Mouse (Mus musculus): ENCODE measurements around the gene Itgav. TPM values are rescaled to one million over a fixed set of nuclear protein-coding genes. Genes with fewer than 3 reads are reported as not detected.
"Not testable (repeated sequence)": the region's sequence is repeated elsewhere in the genome, so short reads cannot be mapped to it uniquely, and the experiment has no call there.

Itgav gene
- total RNA-seq, 1 experiment: 92.6 TPM

DNA sequence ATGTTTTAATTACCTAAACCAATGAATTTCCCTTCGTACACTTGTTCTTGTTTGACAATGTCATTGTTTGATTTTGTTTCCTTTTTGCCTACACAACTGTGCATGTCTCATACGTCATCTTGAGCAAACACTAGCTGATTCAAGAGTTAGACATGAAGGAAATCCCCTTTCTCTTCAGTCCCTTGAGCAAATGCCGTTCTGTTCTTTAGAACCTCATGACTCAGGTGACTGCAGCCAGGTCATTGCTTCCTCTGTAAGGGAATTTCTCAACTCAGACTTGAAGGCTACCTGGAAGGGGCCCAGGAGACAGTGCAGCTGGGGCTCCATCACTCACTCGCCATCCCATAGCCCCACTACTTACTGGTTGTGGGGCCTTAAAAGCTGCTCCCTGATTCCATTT lies 23.5 kb upstream of the Itgav start:
- TF ChIP-seq CHD2 (IDR thresholded peaks at IDR 0.05; ENCODE audit: low read depth, low read length): no peak
- TF ChIP-seq MAFK (IDR thresholded peaks at IDR 0.05; ENCODE audit: insufficient read depth, low read depth, low read length): no peak
- no peak for TF ChIP-seq ZNF384 (IDR thresholded peaks at IDR 0.05; ENCODE audit: low read depth, low read length)
- TF ChIP-seq HCFC1 (IDR thresholded peaks at IDR 0.05; ENCODE audit: borderline replicate concordance, insufficient read depth, low read length): no peak
- TF ChIP-seq ZC3H11A (IDR thresholded peaks at IDR 0.05; ENCODE audit: borderline replicate concordance, low read depth, low read length): no peak

DNA sequence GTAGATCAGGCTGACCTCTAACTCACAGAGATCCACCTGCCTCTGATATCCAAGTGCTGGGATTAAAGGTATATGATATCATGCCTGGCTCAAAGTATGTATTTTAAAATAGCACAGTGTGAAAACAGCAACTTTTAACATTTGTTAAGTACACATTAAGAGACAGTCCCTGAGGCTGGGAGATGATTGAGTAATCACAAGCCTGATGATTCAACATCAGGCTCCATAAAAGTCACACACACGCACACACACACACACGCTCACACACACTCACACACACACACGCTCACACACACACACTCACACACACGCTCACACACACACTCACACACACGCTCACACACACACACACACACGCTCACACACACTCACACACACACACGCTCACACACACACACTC lies 21.8 kb upstream of the Itgav start:
- H3K4me3 ChIP-seq (ENCODE audit: insufficient read depth in 1 of 2, low read depth in 1 of 2, low read length in 2 of 2, poor library complexity in 1 of 2, severe bottlenecking in 1 of 2): no peak overlapping the region
- no peaks in the 10 kb centered on the region for H3K9me3 ChIP-seq (ENCODE audit: control insufficient read depth, insufficient read depth, low read depth, low read length)
- H3K9ac ChIP-seq (ENCODE audit: insufficient read depth, low read depth, low read length, poor library complexity, severe bottlenecking): no peak overlapping the region
- no peaks in the 10 kb centered on the region for H3K36me3 ChIP-seq (ENCODE audit: control insufficient read depth, insufficient read depth, low read length, poor library complexity, severe bottlenecking)
- in situ Hi-C loops (cut with MboI; ENCODE audit: low sequenced_read_pairs in 2 of 2, unreplicated experiment in 2 of 2): no loop called here
- no peak for TF ChIP-seq ZC3H11A (IDR thresholded peaks at IDR 0.05; ENCODE audit: borderline replicate concordance, low read depth, low read length)
- no peak for TF ChIP-seq ZNF384 (IDR thresholded peaks at IDR 0.05; ENCODE audit: low read depth, low read length)
- no peak for TF ChIP-seq CHD2 (IDR thresholded peaks at IDR 0.05; ENCODE audit: low read depth, low read length)
- no peak for TF ChIP-seq MAFK (IDR thresholded peaks at IDR 0.05; ENCODE audit: insufficient read depth, low read depth, low read length)
- no peak for TF ChIP-seq HCFC1 (IDR thresholded peaks at IDR 0.05; ENCODE audit: borderline replicate concordance, insufficient read depth, low read length)
- no peak for DNase-seq (ENCODE audit: low read depth, low spot score)
- no peaks in the 10 kb centered on the region for H3K4me1 ChIP-seq (ENCODE audit: control insufficient read depth in 2 of 2, insufficient read depth in 2 of 2, low read length in 2 of 2, poor library complexity in 1 of 2)
- no peak overlapping the region for H3K27ac ChIP-seq (ENCODE audit: insufficient read depth, low read depth, low read length, poor library complexity, severe bottlenecking)

More for the DNA sequence above, 23.5 kb upstream of the Itgav start:
- Histone ChIP-seq H3K9ac (ENCODE audit: insufficient read depth, low read depth, low read length, poor library complexity, severe bottlenecking) (no peak overlapping the region), H3K36me3 (ENCODE audit: control insufficient read depth, insufficient read depth, low read length, poor library complexity, severe bottlenecking) (no peaks in the 10 kb centered on the region), H3K4me3 (ENCODE audit: insufficient read depth in 1 of 2, low read depth in 1 of 2, low read length in 2 of 2, poor library complexity in 1 of 2, severe bottlenecking in 1 of 2) (no peak overlapping the region), H3K9me3 (ENCODE audit: control insufficient read depth, insufficient read depth, low read depth, low read length) (no peaks in the 10 kb centered on the region), H3K4me1 (ENCODE audit: control insufficient read depth in 2 of 2, insufficient read depth in 2 of 2, low read length in 2 of 2, poor library complexity in 1 of 2) (no peaks in the 10 kb centered on the region), H3K27ac (ENCODE audit: insufficient read depth, low read depth, low read length, poor library complexity, severe bottlenecking) (no peak overlapping the region)
- no peak for DNase-seq (ENCODE audit: low read depth, low spot score)
- in situ Hi-C loops (cut with MboI; ENCODE audit: low sequenced_read_pairs in 2 of 2, unreplicated experiment in 2 of 2): no loop called here

GRCm38 (mm10) chr2:83705580-83706158 lies 18.5 kb upstream of the Itgav start:
- in situ Hi-C loops (cut with MboI; ENCODE audit: low sequenced_read_pairs in 2 of 2, unreplicated experiment in 2 of 2): no loop called here
- H3K4me3 ChIP-seq (ENCODE audit: insufficient read depth in 1 of 2, low read depth in 1 of 2, low read length in 2 of 2, poor library complexity in 1 of 2, severe bottlenecking in 1 of 2): no peak overlapping the region
- H3K9ac ChIP-seq (ENCODE audit: insufficient read depth, low read depth, low read length, poor library complexity, severe bottlenecking): no peak overlapping the region
- no peak for TF ChIP-seq HCFC1 (IDR thresholded peaks at IDR 0.05; ENCODE audit: borderline replicate concordance, insufficient read depth, low read length)
- TF ChIP-seq ZNF384 (IDR thresholded peaks at IDR 0.05; ENCODE audit: low read depth, low read length): no peak
- no peak for TF ChIP-seq ZC3H11A (IDR thresholded peaks at IDR 0.05; ENCODE audit: borderline replicate concordance, low read depth, low read length)
- TF ChIP-seq MAFK (IDR thresholded peaks at IDR 0.05; ENCODE audit: insufficient read depth, low read depth, low read length): no peak
- TF ChIP-seq CHD2 (IDR thresholded peaks at IDR 0.05; ENCODE audit: low read depth, low read length): no peak
- DNase-seq (ENCODE audit: low read depth, low spot score): no peak
- no peaks in the 10 kb centered on the region for H3K9me3 ChIP-seq (ENCODE audit: control insufficient read depth, insufficient read depth, low read depth, low read length)
- H3K36me3 ChIP-seq (ENCODE audit: control insufficient read depth, insufficient read depth, low read length, poor library complexity, severe bottlenecking): no peaks in the 10 kb centered on the region
- H3K4me1 ChIP-seq (ENCODE audit: control insufficient read depth in 2 of 2, insufficient read depth in 2 of 2, low read length in 2 of 2, poor library complexity in 1 of 2): peaks cover 0 to 6% of the 10 kb centered on the region in 2 experiments; a peak in 2 of 4 replicates
- H3K27ac ChIP-seq (ENCODE audit: insufficient read depth, low read depth, low read length, poor library complexity, severe bottlenecking): no peak overlapping the region

DNA sequence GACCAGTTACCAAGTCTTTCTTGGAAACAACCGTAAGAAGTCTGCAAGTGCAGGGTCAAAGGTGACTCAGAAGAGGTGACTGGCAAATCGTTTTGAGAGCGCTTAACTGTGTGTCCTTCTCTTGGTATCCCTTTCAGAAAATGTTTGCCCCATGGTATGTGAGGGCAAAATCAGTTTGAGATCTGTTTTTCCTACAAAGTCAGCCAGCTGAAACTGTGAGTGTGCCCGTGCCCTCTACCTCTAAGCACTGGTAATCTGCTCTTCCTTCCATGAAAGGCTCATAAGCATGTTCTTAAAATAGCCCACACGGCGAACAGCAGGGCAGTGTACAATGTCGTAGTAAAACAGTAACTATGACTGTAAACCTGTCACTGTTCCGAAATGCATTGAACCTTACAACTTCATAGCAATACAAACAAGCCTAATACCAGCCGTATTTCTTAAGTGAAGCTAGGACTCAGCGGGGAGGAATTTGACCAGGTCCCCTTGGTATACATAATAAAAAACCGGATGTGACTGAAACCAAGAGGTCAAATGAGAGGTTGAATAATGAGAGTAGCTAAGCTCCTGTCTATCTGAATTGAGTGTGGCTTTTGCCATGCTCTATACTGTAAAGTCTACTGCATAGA lies 14.2 kb upstream of the Itgav start:
- H3K27ac ChIP-seq (ENCODE audit: insufficient read depth, low read depth, low read length, poor library complexity, severe bottlenecking): no peak overlapping the region; the same call in 1 of the 2 replicates
- peaks cover 5 to 15% of the 10 kb centered on the region in 2 experiments for H3K4me1 ChIP-seq (ENCODE audit: control insufficient read depth in 2 of 2, insufficient read depth in 2 of 2, low read length in 2 of 2, poor library complexity in 1 of 2)
- in situ Hi-C loops (cut with MboI; ENCODE audit: low sequenced_read_pairs in 2 of 2, unreplicated experiment in 2 of 2): no loop called here
- no peak for DNase-seq (ENCODE audit: low read depth, low spot score)
- no peaks in the 10 kb centered on the region for H3K9me3 ChIP-seq (ENCODE audit: control insufficient read depth, insufficient read depth, low read depth, low read length)
- TF ChIP-seq CHD2 (IDR thresholded peaks at IDR 0.05; ENCODE audit: low read depth, low read length) (no peak), MAFK (IDR thresholded peaks at IDR 0.05; ENCODE audit: insufficient read depth, low read depth, low read length) (no peak), ZC3H11A (IDR thresholded peaks at IDR 0.05; ENCODE audit: borderline replicate concordance, low read depth, low read length) (no peak), ZNF384 (IDR thresholded peaks at IDR 0.05; ENCODE audit: low read depth, low read length) (no peak), HCFC1 (IDR thresholded peaks at IDR 0.05; ENCODE audit: borderline replicate concordance, insufficient read depth, low read length) (no peak)
- no peak overlapping the region for H3K9ac ChIP-seq (ENCODE audit: insufficient read depth, low read depth, low read length, poor library complexity, severe bottlenecking)
- H3K4me3 ChIP-seq (ENCODE audit: insufficient read depth in 1 of 2, low read depth in 1 of 2, low read length in 2 of 2, poor library complexity in 1 of 2, severe bottlenecking in 1 of 2): no peak overlapping the region; a peak in 1 of 4 replicates
- H3K36me3 ChIP-seq (ENCODE audit: control insufficient read depth, insufficient read depth, low read length, poor library complexity, severe bottlenecking): no peaks in the 10 kb centered on the region

DNA sequence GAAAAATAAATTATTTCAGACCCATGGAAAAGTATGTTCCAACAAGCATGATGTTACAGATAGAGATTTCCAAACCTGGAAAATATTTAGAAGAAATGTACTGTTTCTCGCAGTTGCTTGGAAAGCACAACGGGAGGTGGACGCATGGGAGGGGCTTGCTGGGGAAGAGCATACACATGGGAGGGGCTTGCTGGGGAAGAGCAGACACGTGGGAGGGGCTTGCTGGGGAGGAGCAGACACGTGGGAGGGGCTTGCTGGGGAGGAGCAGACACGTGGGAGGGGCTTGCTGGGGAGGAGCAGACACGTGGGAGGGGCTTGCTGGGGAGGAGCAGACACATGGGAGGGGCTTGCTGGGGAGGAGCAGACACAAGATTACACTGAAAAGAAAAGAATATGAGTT lies 10.9 kb upstream of the Itgav start:
- peak overlapping the region in 1 of 2 experiments; percentile 27; a peak in 2 of 4 replicates for H3K4me3 ChIP-seq (ENCODE audit: insufficient read depth in 1 of 2, low read depth in 1 of 2, low read length in 2 of 2, poor library complexity in 1 of 2, severe bottlenecking in 1 of 2)
- H3K9me3 ChIP-seq (ENCODE audit: control insufficient read depth, insufficient read depth, low read depth, low read length); H3K9ac ChIP-seq (ENCODE audit: insufficient read depth, low read depth, low read length, poor library complexity, severe bottlenecking); DNase-seq (ENCODE audit: low read depth, low spot score); H3K27ac ChIP-seq (ENCODE audit: insufficient read depth, low read depth, low read length, poor library complexity, severe bottlenecking); in situ Hi-C loops (cut with MboI; ENCODE audit: low sequenced_read_pairs in 2 of 2, unreplicated experiment in 2 of 2); H3K36me3 ChIP-seq (ENCODE audit: control insufficient read depth, insufficient read depth, low read length, poor library complexity, severe bottlenecking): not testable (repeated sequence)
- peaks cover 7 to 17% of the 10 kb centered on the region in 2 experiments for H3K4me1 ChIP-seq (ENCODE audit: control insufficient read depth in 2 of 2, insufficient read depth in 2 of 2, low read length in 2 of 2, poor library complexity in 1 of 2)
